Mouse (Mus musculus): ENCODE results near the gene Brpf3. TPM values are rescaled to one million over a fixed set of nuclear protein-coding genes. Genes with fewer than 3 reads are reported as not detected.
"Not testable (repeated sequence)": the region's sequence is repeated elsewhere in the genome, so short reads cannot be mapped to it uniquely, and the experiment has no call there.

Gene Brpf3
- polyA plus RNA-seq, 1 experiment, result 45.6 TPM

DNA sequence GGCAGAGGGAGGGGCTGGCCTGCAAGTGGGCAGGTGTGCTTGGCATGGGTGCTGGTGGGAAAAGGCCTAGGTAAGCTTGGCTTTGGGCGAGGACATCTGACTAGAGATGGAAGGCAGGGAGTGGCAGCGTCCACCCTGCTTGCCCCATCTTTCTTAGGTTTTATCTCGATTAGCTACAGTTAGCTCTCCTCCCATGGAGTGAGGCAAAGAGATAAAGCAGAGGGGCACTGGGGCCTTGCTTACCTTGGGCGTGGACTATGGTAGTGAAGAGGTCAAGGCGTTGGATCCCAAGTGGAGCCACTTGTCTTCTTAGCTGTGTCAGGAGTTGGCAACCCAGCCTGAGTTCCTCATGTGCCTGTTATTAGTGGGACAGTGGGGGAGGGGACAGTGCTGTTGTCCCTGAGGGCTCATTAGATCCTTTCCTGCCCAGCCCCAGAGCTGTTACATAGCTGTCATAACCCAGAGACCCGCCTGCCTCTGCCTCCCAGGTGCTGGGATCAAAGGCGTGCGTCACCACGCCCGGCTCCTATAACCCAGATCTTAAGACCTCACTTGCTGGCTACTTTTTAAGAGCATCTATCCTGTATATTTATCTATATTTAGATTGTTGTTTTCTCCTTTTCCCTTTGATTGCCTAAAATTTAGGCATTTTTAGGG is 8.4 kb downstream of the Brpf3 start:
- Histone ChIP-seq H3K4me1 (ENCODE audit: control insufficient read depth, insufficient read depth, low read length) (no peaks in the 10 kb centered on the region), H3K4me3 (ENCODE audit: insufficient read depth, low read length) (no peak overlapping the region), H3K27ac (ENCODE audit: insufficient read depth, low read length) (no peak overlapping the region)
- TF ChIP-seq POLR2A (IDR thresholded peaks at IDR 0.05; ENCODE audit: extremely low read depth, insufficient read depth, low read length) (no peak), CTCF (IDR thresholded peaks at IDR 0.05; ENCODE audit: extremely low read depth, insufficient read depth, low read length) (no peak)

DNA sequence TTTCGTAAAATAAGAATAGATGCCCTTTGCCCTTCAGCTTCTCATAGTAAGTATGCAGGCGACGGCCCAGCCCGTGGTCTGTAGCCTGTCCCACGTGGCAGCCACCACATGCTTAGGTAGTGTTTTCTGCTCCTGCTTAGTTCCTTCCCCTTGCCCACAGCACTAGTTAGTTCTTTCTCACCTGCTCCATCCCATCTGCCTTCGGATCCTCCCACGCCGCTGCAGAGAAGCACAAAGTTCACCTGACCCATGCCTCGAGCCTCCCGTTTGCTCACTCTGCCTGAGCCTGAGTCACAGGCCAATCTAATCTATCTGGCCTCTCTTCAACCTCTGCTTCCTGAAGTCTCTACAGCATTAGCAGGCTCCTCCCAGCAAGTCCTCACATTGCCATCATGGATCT is 11.5 kb downstream of the Brpf3 start:
- no peak for TF ChIP-seq POLR2A (IDR thresholded peaks at IDR 0.05; ENCODE audit: extremely low read depth, insufficient read depth, low read length)
- Histone ChIP-seq H3K4me1 (ENCODE audit: control insufficient read depth, insufficient read depth, low read length) (no peaks in the 10 kb centered on the region), H3K4me3 (ENCODE audit: insufficient read depth, low read length) (no peak overlapping the region), H3K27ac (ENCODE audit: insufficient read depth, low read length) (no peak overlapping the region)

DNA sequence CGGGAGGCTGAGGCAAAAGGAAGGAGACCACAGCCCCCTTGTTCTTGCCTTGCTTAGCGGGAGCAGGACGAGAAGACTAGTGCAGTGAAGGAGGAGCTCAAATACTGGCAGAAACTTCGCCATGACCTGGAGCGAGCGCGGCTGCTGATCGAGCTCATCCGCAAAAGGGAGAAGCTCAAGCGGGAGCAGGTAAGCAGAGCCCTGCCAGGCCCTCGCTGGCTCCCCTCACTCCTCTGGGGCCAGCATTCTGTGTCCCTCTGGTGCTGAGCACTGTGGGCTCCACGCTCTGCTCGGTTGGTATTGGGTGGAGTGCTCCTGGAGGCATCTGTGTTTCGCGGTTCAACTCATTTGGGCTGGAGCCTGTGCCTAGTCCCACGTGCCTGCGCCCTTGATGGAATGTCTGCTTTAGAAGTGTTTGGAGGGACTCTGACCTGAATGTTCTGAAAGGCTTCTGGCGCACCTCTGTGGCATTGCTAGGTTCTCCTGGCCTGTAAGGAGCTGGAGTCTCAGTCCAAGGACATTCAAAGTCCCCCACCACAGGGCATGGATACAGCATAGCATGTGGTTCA is 13.7 kb downstream of the Brpf3 start:
- H3K27ac ChIP-seq (ENCODE audit: insufficient read depth, low read length), result no peak overlapping the region
- TF ChIP-seq CTCF (IDR thresholded peaks at IDR 0.05; ENCODE audit: extremely low read depth, insufficient read depth, low read length) (no peak), POLR2A (IDR thresholded peaks at IDR 0.05; ENCODE audit: extremely low read depth, insufficient read depth, low read length) (no peak)
- H3K4me3 ChIP-seq (ENCODE audit: insufficient read depth, low read length), result no peak overlapping the region
- H3K4me1 ChIP-seq (ENCODE audit: control insufficient read depth, insufficient read depth, low read length), result no peaks in the 10 kb centered on the region

DNA sequence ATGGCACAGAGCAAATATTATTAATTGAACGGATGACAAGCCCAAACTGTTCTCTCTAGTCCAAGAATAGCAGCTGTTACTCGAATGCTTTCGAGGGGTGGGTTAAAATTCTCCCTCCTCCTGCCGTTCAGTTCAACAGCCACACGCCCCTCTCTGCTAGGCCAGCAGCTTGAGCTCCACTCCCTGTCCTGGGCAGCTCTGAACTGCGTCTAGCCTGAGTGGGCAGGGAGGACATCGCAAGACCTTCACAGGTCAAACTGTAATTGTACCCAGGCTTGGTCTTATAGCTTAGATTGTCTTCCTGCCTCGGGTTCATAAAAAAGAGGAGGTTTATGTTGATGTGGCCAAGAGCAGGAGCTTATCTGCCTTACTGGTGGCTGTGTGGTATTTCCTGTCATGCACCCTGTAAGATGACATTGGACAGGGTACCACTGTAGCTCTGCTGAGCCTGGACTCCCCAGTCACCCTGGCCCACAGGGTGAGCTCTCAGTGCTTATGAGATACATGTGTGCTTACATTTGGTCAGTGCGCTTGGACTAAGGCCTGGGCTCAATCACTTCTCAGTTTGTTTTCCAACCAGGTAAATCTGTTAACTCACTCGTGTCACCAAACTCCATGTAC is 14.6 kb downstream of the Brpf3 start:
- H3K4me1 ChIP-seq (ENCODE audit: control insufficient read depth, insufficient read depth, low read length), result no peaks in the 10 kb centered on the region
- TF ChIP-seq CTCF (IDR thresholded peaks at IDR 0.05; ENCODE audit: extremely low read depth, insufficient read depth, low read length) (no peak), POLR2A (IDR thresholded peaks at IDR 0.05; ENCODE audit: extremely low read depth, insufficient read depth, low read length) (no peak)
- no peak overlapping the region for H3K4me3 ChIP-seq (ENCODE audit: insufficient read depth, low read length)
- H3K27ac ChIP-seq (ENCODE audit: insufficient read depth, low read length), result no peak overlapping the region

DNA sequence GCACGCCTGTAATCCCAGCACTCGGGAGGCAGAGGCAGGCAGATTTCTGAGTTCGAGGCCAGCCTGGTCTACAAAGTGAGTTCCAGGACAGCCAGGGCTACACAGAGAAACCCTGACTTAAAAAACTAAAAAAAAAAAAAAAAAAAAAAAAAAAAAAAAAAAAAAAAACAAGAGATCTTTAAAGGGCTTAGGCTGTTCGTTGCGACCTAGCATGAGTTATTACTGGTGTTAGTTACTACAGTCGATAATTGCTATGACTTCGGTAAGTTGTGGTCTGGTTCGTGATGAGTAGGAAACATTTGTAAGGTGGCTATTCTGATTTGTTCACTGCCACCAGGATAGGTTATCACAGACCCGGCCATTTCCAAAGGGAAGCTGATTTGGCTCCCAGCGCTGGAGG is 15.4 kb downstream of the Brpf3 start:
- not testable (repeated sequence) for H3K27ac ChIP-seq (ENCODE audit: insufficient read depth, low read length); H3K4me1 ChIP-seq (ENCODE audit: control insufficient read depth, insufficient read depth, low read length); H3K4me3 ChIP-seq (ENCODE audit: insufficient read depth, low read length)

DNA sequence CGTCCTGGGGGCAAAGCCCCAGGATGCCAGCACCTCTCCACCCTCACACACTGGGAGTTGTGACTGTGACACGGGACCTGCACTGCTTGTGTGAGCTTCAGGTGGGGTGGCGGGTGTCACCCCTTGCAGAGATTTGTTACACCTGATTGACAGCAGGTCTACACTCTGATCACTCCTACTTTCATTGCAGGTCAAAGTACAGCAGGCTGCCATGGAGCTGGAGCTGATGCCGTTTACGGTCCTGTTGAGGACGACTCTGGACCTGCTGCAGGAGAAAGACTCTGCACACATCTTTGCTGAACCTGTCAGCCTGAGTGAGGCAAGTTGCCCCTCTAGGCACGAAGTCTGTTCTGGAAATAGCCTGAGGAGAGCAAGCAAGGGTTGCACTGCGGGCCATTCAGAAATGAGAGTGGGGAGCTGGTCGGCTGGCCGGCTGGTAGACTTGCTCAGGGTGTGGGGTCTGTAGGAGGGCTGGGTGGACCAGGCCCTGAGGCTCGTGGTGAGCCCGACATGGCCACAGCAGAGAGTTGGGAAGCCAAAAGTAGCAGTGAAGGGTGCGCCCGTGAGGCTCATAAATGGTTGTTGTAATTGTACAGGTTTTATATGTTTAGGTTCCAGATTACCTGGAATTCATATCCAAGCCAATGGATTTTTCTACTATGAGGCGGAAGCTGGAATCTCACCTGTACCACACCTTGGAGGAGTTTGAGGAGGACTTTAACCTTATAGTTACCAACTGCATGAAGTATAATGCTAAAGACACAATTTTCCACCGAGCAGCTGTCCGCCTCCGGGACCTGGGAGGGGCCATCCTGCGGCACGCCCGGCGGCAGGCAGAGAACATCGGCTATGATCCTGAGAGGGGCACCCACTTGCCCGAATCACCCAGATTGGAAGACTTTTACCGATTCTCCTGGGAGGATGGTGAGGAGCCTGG is 16.3 kb downstream of the Brpf3 start:
- Histone ChIP-seq H3K4me1 (ENCODE audit: control insufficient read depth, insufficient read depth, low read length) (no peaks in the 10 kb centered on the region), H3K4me3 (ENCODE audit: insufficient read depth, low read length) (no peak overlapping the region), H3K27ac (ENCODE audit: insufficient read depth, low read length) (no peak overlapping the region)
- no peak for TF ChIP-seq POLR2A (IDR thresholded peaks at IDR 0.05; ENCODE audit: extremely low read depth, insufficient read depth, low read length)
- no peak for TF ChIP-seq CTCF (IDR thresholded peaks at IDR 0.05; ENCODE audit: extremely low read depth, insufficient read depth, low read length)

DNA sequence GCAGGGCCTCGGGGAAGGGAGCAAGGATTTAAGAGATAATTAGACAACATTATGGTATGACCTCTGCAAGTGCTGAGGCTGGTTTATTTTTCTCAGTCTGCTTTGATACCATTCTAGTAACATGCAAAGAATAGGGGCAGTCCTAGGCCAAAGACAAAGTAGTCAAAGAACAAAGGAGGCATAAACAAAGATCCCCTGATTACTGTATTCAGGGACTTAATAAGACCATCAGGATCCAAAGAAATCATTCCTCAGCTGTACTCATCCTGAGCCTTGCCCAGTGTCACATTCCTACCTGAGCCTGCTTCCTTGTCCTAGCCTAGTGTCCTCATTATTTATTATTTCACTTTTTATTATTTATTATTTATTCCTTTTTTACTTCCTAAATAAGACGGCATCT is 19.3 kb downstream of the Brpf3 start:
- Histone ChIP-seq H3K4me1 (ENCODE audit: control insufficient read depth, insufficient read depth, low read length) (peaks cover 1% of the 10 kb centered on the region; the same call in 1 of the 2 replicates), H3K27ac (ENCODE audit: insufficient read depth, low read length) (no peak overlapping the region), H3K4me3 (ENCODE audit: insufficient read depth, low read length) (no peak overlapping the region)
- TF ChIP-seq POLR2A (IDR thresholded peaks at IDR 0.05; ENCODE audit: extremely low read depth, insufficient read depth, low read length), result no peak
- TF ChIP-seq CTCF (IDR thresholded peaks at IDR 0.05; ENCODE audit: extremely low read depth, insufficient read depth, low read length), result no peak

DNA sequence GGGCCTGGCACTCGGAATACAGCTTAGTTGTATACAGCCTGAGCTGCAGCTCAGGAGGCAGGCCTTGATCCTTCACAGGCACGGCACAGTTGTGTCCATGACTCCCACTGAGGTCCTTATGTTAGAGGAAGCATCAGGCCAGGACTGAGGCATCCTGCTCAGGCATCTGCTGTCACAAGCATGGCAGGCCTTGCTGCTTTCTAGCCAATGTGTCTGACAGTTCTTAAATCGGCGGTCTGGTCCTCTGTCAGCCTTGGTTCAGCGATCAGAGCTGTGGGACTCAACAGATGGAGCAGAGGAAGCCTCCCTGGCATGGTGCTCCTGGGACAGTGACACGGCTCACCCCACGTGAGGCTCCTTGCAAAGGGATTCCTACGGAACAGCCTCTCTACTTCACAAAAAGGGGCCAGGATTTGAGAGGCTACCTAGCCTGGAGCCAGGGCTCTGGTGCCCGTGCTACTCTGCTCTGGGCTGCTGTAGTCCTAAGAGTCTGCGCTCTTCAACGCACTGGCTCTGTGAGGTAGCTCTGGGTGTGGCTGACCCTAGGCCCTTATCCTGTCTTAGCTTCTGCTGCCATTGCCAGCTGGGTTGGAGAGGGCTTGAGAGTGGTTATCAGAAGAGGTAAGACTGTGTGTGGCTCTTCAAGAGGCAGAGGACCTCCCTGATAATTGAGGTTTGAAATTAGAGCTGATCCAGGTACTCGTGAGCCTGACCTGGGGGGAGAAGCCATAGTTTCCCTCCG is 22.3 kb downstream of the Brpf3 start:
- Histone ChIP-seq H3K27ac (ENCODE audit: insufficient read depth, low read length) (no peak overlapping the region), H3K4me3 (ENCODE audit: insufficient read depth, low read length) (no peak overlapping the region), H3K4me1 (ENCODE audit: control insufficient read depth, insufficient read depth, low read length) (peaks cover 15% of the 10 kb centered on the region)
- TF ChIP-seq CTCF (IDR thresholded peaks at IDR 0.05; ENCODE audit: extremely low read depth, insufficient read depth, low read length), result no peak
- no peak for TF ChIP-seq POLR2A (IDR thresholded peaks at IDR 0.05; ENCODE audit: extremely low read depth, insufficient read depth, low read length)

DNA sequence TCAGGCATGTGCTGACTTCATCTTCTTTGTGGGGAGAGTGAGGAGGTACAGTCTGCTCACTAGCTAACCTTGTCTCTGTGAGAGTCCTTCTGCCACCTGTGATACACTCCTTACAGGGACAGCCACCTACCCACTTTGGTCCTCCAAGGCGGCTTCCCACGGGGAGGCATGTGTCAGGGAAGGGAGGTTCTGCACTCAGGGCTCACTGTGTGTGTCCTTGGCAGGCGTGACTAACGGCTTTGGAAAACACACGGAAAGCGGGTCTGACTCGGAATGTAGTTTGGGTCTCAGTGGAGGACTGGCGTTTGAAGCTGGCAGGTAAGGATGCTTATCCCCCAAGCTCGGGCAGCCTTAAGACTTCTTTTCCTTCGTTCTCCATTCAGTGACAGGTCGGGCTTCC is 22.9 kb downstream of the Brpf3 start:
- no peak overlapping the region for H3K27ac ChIP-seq (ENCODE audit: insufficient read depth, low read length)
- peaks cover 16% of the 10 kb centered on the region for H3K4me1 ChIP-seq (ENCODE audit: control insufficient read depth, insufficient read depth, low read length)
- H3K4me3 ChIP-seq (ENCODE audit: insufficient read depth, low read length), result no peak overlapping the region
- TF ChIP-seq CTCF (IDR thresholded peaks at IDR 0.05; ENCODE audit: extremely low read depth, insufficient read depth, low read length) (no peak), POLR2A (IDR thresholded peaks at IDR 0.05; ENCODE audit: extremely low read depth, insufficient read depth, low read length) (no peak)

Data from cortical plate, adult 2 months (tissue).